Mouse (Mus musculus) lung, embryonic 15.5 days (tissue): ENCODE results near the gene Ube2c. TPM values are rescaled to one million over a fixed set of nuclear protein-coding genes. Genes with fewer than 3 reads are reported as not detected.
A peak's percentile ranks its signal among the peaks of the same experiment; 100 is the strongest.

Experiments
- ATAC-seq: fragments of 200-750 bp; cut with Nextera tagmentation; 2 replicates; pipeline ENCODE4 v1.8.0; 2017; ENCODE audit warnings: moderate number of reproducible peaks, borderline replicate concordance; ENCODE audit not compliant: low FRiP score, low TSS enrichment; ENCODE audit errors: extremely low read depth
- H3K27ac ChIP-seq: fragments of 300-500 bp; sonication (generic); 2 replicates; pipeline ENCODE4 v1.5.1; 2015; ENCODE audit warnings: moderate library complexity, mild to moderate bottlenecking, inconsistent platforms
- H3K27me3 ChIP-seq: fragments of 300-500 bp; sonication (generic); 2 replicates; pipeline ENCODE4 v1.6.1; 2015; ENCODE audit warnings: inconsistent platforms
- H3K36me3 ChIP-seq: fragments of 300-500 bp; sonication (generic); 2 replicates; pipeline ENCODE4 v1.6.1; 2015; ENCODE audit warnings: inconsistent platforms
- H3K4me1 ChIP-seq: fragments of 300-500 bp; sonication (generic); 2 replicates; pipeline ENCODE4 v1.6.1; 2015; ENCODE audit warnings: inconsistent platforms
- H3K4me2 ChIP-seq: fragments of 300-500 bp; sonication (generic); 2 replicates; pipeline ENCODE4 v1.6.1; 2015; ENCODE audit warnings: inconsistent platforms, mild to moderate bottlenecking, moderate library complexity
- H3K4me3 ChIP-seq: fragments of 300-500 bp; sonication (generic); 2 replicates; pipeline ENCODE4 v1.5.1; 2015; ENCODE audit warnings: mild to moderate bottlenecking, inconsistent platforms
- H3K9ac ChIP-seq: fragments of 300-500 bp; sonication (generic); 2 replicates; pipeline ENCODE4 v1.6.1; 2015; ENCODE audit warnings: inconsistent platforms
- H3K9me3 ChIP-seq: fragments of 300-500 bp; sonication (generic); 2 replicates; pipeline ENCODE4 v1.6.1; 2016; ENCODE audit warnings: inconsistent platforms
- WGBS: fragments of 180-500 bp; shearing (Covaris S2); methylation state at CpG from one replicate; pipeline ENCODE4 v1.1.7; 2015; 5-methylcytosine and 5-hydroxymethylcytosine counted together
- polyA plus RNA-seq: library from polyadenylated mRNA; unstranded; fragments of >200 nt; fragmentation: Nextera tagmentation; extraction: Ambion mirVana; gene quantifications from 2 replicates; pipeline ENCODE4 v1.2.1, GENCODE M21; 2015

The Ube2c gene
- polyA plus RNA-seq, 1 experiment from 2014 or later = 590 TPM

- Histone ChIP-seq H3K4me3 (no peak overlapping the region), H3K4me2 (no peak overlapping the region), H3K9ac (no peak overlapping the region), H3K27ac (no peak overlapping the region), H3K9me3 (no peaks in the 10 kb centered on the region), H3K27me3 (no peaks in the 10 kb centered on the region), H3K36me3 (no peaks in the 10 kb centered on the region), H3K4me1 (peaks cover 6% of the 10 kb centered on the region)
- ATAC-seq = no peak
- WGBS = 54% methylated on average over 4 of the region's 4 CpGs
These were observed 12.2 kb downstream of the Ube2c start for GRCm38 (mm10) chr2:164781876-164782275.

- H3K4me2 ChIP-seq = no peak overlapping the region
- WGBS = 74% methylated on average over 7 of the region's 7 CpGs
- H3K27ac ChIP-seq = no peak overlapping the region
- H3K9me3 ChIP-seq = no peaks in the 10 kb centered on the region
- peaks cover 24% of the 10 kb centered on the region for H3K4me1 ChIP-seq
- no peaks in the 10 kb centered on the region for H3K36me3 ChIP-seq
- H3K27me3 ChIP-seq = no peaks in the 10 kb centered on the region
- no peak for ATAC-seq
- H3K9ac ChIP-seq = no peak overlapping the region
- no peak overlapping the region for H3K4me3 ChIP-seq
These were observed 14.4 kb downstream of the Ube2c start for GRCm38 (mm10) chr2:164783926-164784581.

DNA sequence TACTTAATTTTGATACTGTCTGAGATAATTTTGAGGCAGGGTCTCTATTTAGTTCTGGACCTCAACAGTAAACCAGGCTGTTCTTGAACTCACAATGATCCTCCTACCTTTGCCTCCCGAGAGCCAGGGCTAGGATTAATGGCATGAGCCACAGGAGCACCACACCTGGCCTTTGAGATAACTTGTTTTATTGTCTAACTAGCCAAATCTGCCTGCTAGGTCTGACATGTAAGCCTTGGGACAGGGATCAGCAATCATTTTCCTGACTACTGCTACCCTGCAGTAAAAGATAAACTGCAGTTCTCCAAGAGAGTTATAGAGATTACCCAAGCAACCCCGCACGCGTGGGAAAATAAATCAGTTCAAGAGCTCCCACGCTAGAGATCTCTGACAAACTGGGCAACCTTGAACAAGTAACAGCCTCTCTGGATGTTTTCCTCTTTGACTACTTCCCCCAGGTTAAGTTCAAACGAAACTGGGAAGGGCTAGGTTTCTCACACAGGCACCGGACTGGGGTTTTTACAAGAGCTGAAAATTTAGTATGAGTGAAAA is 15.2 kb downstream of the Ube2c start:
- Histone ChIP-seq H3K27ac (peak overlapping the region; percentile 92), H3K4me2 (peak overlapping the region; percentile 90), H3K4me1 (peaks cover 24% of the 10 kb centered on the region), H3K36me3 (no peaks in the 10 kb centered on the region), H3K27me3 (no peaks in the 10 kb centered on the region), H3K9ac (peak overlapping the region; percentile 81), H3K4me3 (peak overlapping the region; percentile 73), H3K9me3 (no peaks in the 10 kb centered on the region)
- WGBS = 4% methylated on average over 7 of the region's 7 CpGs
- ATAC-seq = no peak

- Histone ChIP-seq H3K4me1 (peaks cover 24% of the 10 kb centered on the region), H3K4me2 (peak within 1 kb of the TSS; percentile 90), H3K4me3 (peak within 1 kb of the TSS; percentile 73), H3K9me3 (no peaks in the 10 kb centered on the region), H3K36me3 (no peaks in the 10 kb centered on the region), H3K9ac (peak within 1 kb of the TSS; percentile 81), H3K27ac (peak within 1 kb of the TSS; percentile 92), H3K27me3 (no peaks in the 10 kb centered on the region)
- peak; percentile 95 for ATAC-seq
- WGBS = under 1% methylated on average over 78 of the region's 89 CpGs
These were observed 16.0 kb downstream of the Ube2c start, which contains the start of gene Snx21 for GRCm38 (mm10) chr2:164785481-164786387. Snx21 (plus strand) TSS chr2:164785823.

DNA sequence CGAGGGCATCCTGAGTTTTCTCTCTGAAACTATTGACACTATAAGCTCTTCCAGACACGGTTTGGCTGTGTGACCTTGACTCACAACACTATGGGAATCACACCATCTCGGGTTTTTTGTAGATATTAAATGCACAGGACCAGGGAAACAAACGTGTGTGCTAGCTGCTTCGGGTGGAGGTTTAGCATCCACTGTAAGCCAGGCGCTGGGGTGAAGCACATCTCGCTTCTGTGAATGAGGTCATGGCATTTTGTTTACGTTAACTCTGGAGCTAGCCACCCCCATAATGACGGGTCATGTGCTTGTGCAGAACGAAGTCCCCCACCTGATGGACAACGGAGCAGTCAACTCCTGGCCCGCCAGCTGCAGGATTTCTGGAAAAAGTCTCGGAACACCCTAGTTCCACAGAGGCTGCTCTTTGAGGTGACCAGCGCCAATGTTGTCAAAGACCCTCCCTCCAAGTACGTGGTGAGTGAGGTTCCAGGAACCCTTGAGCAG is 16.7 kb downstream of the Ube2c start:
- Histone ChIP-seq H3K9ac (peak overlapping the region; percentile 81), H3K27me3 (no peaks in the 10 kb centered on the region), H3K4me2 (peak overlapping the region; percentile 90), H3K4me1 (peaks cover 24% of the 10 kb centered on the region), H3K9me3 (no peaks in the 10 kb centered on the region), H3K36me3 (peaks cover 4% of the 10 kb centered on the region), H3K4me3 (peak overlapping the region; percentile 73), H3K27ac (peak overlapping the region; percentile 92)
- peak; percentile 12; the same call in 1 of the 2 replicates for ATAC-seq
- 7% methylated on average over 15 of the region's 15 CpGs for WGBS

GRCm38 (mm10) chr2:164787032-164787431 is 17.3 kb downstream of the Ube2c start:
- no peaks in the 10 kb centered on the region for H3K9me3 ChIP-seq

DNA sequence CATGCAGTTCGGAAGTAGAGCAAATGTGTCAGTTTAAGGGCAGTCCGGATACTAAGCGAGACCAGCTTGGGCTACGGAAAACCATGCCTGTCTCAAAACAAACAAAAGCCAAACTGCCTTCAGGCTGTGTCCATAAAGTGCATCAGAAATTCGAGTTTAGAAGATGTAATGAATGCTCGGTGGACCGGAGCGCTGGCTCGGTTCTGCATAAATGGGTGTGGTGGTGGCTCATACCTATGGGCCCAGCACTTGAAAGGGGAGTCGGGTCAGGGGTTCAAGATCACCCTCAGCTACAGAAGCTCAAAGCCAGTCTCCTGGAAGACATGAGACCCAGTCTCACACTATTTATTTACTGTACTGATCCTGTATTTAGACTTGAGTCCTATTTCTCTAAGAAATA is 18.1 kb downstream of the Ube2c start:
- no peak overlapping the region for H3K4me2 ChIP-seq
- H3K4me3 ChIP-seq = no peak overlapping the region
- 75% methylated on average over 10 of the region's 10 CpGs for WGBS

More at GRCm38 (mm10) chr2:164787032-164787431, 17.3 kb downstream of the Ube2c start:
- Histone ChIP-seq H3K4me2 (peak overlapping the region; percentile 90), H3K36me3 (peaks cover 10% of the 10 kb centered on the region), H3K27me3 (no peaks in the 10 kb centered on the region), H3K27ac (peak overlapping the region; percentile 26), H3K4me3 (peak overlapping the region; percentile 73), H3K9ac (peak overlapping the region; percentile 81), H3K4me1 (peaks cover 24% of the 10 kb centered on the region)
- ATAC-seq = no peak
- 80% methylated on average over 3 of the region's 3 CpGs for WGBS

DNA sequence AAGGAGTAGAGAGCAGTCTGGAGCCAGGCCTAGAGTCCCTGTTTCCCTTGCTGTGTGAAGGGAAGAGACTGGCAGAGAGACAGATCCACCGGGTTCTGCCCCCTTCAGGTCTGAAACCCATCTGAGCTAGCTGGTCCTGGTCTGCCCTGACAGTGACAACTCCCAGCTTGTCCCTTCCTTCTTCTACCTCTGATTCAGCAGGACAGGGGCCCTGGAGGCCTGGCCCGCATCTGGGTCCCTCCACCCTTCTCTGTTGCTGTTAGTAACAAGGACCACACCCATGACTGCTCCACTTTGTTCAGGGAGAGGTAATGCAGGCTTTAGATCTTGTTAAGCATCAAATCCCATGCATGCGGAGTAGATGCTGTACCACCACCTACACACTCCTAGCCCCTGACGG is 18.7 kb downstream of the Ube2c start:
- Histone ChIP-seq H3K27ac (no peak overlapping the region), H3K9me3 (no peaks in the 10 kb centered on the region), H3K4me3 (no peak overlapping the region), H3K9ac (no peak overlapping the region), H3K36me3 (peaks cover 23% of the 10 kb centered on the region), H3K27me3 (no peaks in the 10 kb centered on the region), H3K4me2 (no peak overlapping the region), H3K4me1 (peaks cover 26% of the 10 kb centered on the region)
- ATAC-seq = no peak
- 64% methylated on average over 4 of the region's 4 CpGs for WGBS

More for the DNA sequence above, 18.1 kb downstream of the Ube2c start:
- no peak overlapping the region for H3K9ac ChIP-seq
- H3K9me3 ChIP-seq = no peaks in the 10 kb centered on the region
- peaks cover 18% of the 10 kb centered on the region for H3K36me3 ChIP-seq
- no peak for ATAC-seq
- peaks cover 24% of the 10 kb centered on the region for H3K4me1 ChIP-seq
- H3K27me3 ChIP-seq = no peaks in the 10 kb centered on the region
- H3K27ac ChIP-seq = no peak overlapping the region

DNA sequence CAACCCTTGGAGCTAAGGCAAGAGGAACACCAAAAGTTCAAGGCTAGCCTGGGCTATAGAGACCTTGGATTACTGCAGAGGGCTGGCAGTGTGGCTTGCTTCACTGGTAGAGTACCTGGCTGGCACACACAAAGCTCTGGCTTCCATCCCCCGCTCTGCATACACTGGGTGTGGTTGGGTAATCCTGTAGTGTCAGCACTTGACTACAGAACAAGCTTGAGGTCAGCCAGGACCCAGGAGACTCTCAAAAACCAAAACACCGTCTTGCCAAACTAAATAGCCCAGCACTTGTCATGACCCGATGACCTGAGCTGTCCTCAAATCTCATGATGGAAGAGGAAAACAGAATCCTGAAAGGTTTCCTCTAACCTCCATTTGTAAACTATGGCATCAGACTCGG is 20.8 kb downstream of the Ube2c start:
- no peak overlapping the region for H3K4me2 ChIP-seq
- H3K36me3 ChIP-seq = peaks cover 36% of the 10 kb centered on the region
- H3K9me3 ChIP-seq = no peaks in the 10 kb centered on the region
- no peak for ATAC-seq
- H3K4me3 ChIP-seq = no peak overlapping the region
- 43% methylated on average over 4 of the region's 4 CpGs for WGBS
- no peak overlapping the region for H3K27ac ChIP-seq
- H3K27me3 ChIP-seq = no peaks in the 10 kb centered on the region
- H3K4me1 ChIP-seq = peaks cover 26% of the 10 kb centered on the region
- H3K9ac ChIP-seq = no peak overlapping the region

- 88% methylated on average over 18 of the region's 18 CpGs for WGBS
- Histone ChIP-seq H3K9me3 (no peaks in the 10 kb centered on the region), H3K9ac (no peak overlapping the region), H3K4me3 (no peak overlapping the region), H3K27ac (no peak overlapping the region), H3K27me3 (no peaks in the 10 kb centered on the region), H3K36me3 (peaks cover 40% of the 10 kb centered on the region), H3K4me1 (peaks cover 21% of the 10 kb centered on the region), H3K4me2 (no peak overlapping the region)
- ATAC-seq = no peak
These were observed 22.2 kb downstream of the Ube2c start for GRCm38 (mm10) chr2:164791841-164792261.

GRCm38 (mm10) chr2:164792400-164793190 is 22.9 kb downstream of the Ube2c start:
- Histone ChIP-seq H3K27me3 (no peaks in the 10 kb centered on the region), H3K9me3 (no peaks in the 10 kb centered on the region), H3K27ac (no peak overlapping the region), H3K4me1 (peaks cover 14% of the 10 kb centered on the region; the same call in 1 of the 2 replicates), H3K9ac (no peak overlapping the region), H3K4me2 (no peak overlapping the region), H3K36me3 (peaks cover 45% of the 10 kb centered on the region), H3K4me3 (no peak overlapping the region)
- ATAC-seq = no peak
- WGBS = 88% methylated on average over 12 of the region's 12 CpGs
